Mouse (Mus musculus): ENCODE results near the gene Fam214b.

Gene Fam214b

GRCm38 (mm10) chr4:43010161-43011038 is 35.6 kb downstream of the Fam214b start, which contains the start of gene Fancg:
Gene Fancg, minus strand, starts transcription at chr4:43010506.
- DNase-seq (ENCODE audit: extremely low spot score, low read depth, low spot score), result no peak

DNA sequence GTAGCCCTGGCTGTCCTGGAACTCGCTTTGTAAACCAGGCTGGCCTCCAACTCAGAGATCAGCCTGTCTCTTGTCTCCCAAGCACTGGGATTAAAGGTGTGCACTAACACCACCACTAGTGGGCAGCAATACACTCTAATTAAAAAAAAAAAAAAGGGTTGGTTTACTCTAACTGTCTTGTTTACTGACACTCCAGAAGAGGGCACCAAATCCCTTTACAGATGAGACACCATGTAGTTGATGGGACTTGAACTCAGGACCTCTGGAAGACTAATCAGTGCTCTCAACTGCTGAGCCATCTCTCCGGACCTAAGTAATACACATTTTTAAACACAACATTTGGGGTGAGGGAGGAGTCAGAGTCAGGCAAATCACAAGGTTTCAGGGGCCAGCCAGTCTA is 40.3 kb downstream of the Fam214b start:
- DNase-seq (ENCODE audit: extremely low spot score, low read depth, low spot score), result no peak

DNA sequence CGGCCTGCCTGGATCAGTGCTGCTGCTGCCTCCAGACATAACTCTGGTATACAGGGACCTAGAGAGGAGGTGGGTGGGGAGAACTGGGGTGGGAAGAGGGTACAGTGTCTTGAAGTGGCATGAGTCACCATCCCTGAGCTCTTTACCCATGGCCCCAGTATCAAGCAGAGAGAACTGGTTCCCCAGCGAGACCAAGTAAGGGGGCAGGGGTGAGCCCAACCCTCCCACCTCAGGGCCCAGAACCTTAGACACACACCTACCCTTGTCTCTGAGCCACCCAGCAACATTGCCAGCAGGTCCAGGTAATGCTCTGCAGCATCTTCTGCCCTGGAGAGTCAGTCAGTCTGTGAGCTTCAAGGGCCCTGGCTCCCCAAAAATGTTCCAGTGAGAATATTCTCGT is 41.1 kb downstream of the Fam214b start:
- DNase-seq (ENCODE audit: extremely low spot score, low read depth, low spot score), result no peak

DNA sequence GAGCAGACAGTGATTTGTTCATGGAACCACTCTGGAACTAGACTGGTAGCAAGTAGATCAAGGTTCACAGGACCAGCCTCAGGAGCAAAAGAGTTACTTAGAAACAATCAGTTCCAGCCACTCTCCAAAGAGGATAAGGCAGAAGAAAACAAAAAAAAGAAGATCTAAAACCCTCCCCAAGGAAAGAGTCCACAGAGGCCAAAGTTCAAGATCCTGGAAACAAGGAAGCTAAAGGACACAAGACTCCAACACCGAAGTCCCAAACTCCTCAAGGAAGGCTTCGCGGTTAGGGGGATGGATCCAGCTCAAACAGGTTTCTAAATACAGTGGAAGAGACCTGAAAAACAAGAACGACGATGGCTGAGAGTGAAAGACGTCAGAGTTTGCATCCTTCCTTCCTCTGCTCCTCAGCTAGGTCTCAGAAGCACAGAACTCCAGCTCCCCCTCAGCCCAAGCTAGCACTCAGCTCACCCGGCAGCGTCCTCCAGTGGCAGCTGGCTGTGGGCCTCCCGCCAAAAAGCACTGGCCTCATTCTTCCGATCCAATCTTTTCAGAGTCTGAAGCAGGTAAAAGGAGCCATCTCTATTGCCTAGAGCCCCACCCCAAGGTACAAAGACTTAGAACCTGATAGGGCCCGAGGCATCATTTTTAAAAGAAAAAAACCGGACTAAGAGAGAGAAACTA is 43.1 kb downstream of the Fam214b start:
- no peak for DNase-seq (ENCODE audit: extremely low spot score, low read depth, low spot score)

GRCm38 (mm10) chr4:43001272-43001671 is 44.7 kb downstream of the Fam214b start:
- DNase-seq (ENCODE audit: extremely low spot score, low read depth, low spot score), result no peak

GRCm38 (mm10) chr4:43000141-43000986 is 45.7 kb downstream of the Fam214b start, which contains the start of gene Vcp:
Gene Vcp, minus strand, starts transcription at chr4:43000507.
- DNase-seq (ENCODE audit: extremely low spot score, low read depth, low spot score), result peak; percentile 90

DNA sequence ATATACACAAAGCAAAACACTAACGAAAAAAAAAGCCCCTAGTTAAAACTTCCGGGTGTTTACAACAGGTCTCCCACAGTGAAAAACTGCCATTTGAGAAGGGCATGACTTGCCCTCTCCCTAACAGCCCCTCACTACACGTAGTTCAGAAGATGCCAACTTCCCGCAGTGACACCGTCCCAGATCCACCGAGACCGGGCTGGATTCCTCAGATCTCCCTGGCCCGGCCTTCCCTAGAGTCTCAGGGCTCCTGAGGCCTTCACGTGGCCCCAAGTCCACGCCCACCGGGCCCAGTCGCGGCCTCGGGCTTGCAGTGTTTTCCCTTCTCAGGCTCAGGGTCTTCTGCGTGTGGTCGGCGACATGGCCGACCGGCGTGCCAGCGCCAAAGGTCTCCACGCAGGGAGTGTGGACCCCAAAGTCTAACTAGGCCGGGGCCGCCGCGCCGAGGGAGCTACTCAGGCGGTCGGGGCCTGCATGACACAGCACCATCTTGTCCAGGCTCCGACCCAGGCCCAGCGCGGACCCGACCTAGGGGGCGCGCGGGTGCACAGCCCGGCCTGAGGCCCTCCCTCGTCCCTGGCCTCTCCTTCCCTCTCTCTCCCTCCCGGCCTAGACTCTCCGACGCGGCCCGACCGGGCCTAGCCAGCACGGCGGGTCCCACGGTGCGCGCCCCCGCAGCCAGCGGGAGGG is 46.4 kb downstream of the Fam214b start:
- DNase-seq (ENCODE audit: extremely low spot score, low read depth, low spot score), result no peak

DNA sequence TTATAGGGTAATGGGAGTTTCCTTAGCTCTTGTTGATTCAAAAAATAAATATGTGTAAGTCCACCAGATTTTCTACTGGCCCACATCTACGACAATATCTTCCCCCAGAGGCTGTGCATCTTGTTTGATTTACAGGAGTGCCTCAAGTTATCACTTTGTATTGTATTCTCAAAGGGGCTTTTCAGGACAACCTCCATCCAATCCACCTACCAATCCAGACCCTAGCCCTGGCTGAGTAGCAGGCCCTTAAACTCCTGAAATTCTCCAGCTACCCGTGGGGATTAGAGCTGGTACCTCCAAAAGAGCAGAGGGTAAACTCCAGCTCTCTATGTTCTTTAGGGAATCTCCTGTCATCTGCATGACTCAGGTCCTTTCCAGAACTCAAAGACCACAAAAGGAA is 48.0 kb downstream of the Fam214b start:
- DNase-seq (ENCODE audit: extremely low spot score, low read depth, low spot score), result no peak

DNA sequence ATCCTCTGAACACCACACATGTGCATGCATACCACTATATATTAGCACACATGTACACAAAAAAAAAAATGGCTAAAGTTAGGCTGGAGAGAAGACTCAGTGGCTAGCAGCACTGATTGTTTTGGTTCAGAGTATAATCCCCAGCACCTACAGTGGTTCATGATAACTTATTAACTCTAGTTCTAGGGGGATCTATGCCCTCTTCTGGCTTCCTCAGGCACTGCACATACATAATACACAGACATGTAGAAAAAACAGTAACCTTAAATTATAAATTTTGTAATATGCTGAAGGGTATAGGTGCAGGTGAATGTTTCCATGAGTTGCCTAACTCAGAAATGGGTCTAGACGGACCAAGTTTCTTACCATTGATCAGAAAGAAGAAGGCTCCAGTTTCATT is 57.7 kb downstream of the Fam214b start:
- no peak for DNase-seq (ENCODE audit: extremely low spot score, low read depth, low spot score)

Measured in hindlimb bud, embryonic 11.5 days (tissue).